Mouse (Mus musculus) bone marrow macrophage, adult 2 months (primary cell): ENCODE data around the gene Obscn.

ENCODE experiments used
- CTCF ChIP-seq: IDR thresholded peaks from 2 replicates; pipeline ENCODE4 v1.5.1; 2012; ENCODE audit warnings: low read depth, mild to moderate bottlenecking, low read length, moderate library complexity
- POLR2A ChIP-seq: IDR thresholded peaks from 2 replicates; pipeline ENCODE4 v1.6.1; 2012; ENCODE audit warnings: mild to moderate bottlenecking, low read depth, low read length, borderline replicate concordance

DNA sequence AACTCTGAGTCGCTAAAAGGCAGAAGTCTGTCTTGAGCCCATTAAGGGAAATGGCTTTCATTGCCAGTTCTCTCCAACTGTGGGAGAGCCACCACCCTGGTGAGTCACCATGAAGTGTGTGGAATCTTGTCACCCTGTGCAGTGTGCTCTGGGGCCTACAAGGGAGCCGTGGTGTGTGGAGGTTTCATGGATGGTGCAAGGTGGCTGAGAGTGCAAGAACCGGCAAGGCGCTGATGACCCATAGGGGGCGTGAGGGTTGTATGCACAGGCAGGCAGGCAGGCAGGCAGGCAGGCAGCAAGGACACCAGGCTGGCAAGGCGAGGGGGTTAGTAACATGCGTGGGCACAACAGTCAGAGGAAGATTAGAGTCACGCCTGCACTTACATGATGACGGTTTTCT, 121.2 kb downstream of the Obscn start:
- TF ChIP-seq POLR2A (no peak), CTCF (no peak)
